Mouse (Mus musculus) heart, embryonic 16.5 days (tissue): Measurements from ENCODE around the gene Atp8a1. TPM values are rescaled to one million over a fixed set of nuclear protein-coding genes. Genes with fewer than 3 reads are reported as not detected.

Experiments used
- ATAC-seq: fragments of 200-750 bp; cut with Nextera tagmentation; replicated peaks from 2 replicates; pipeline ENCODE4 v1.8.0; 2017; ENCODE audit warnings: moderate number of reproducible peaks; ENCODE audit not compliant: insufficient read depth, low FRiP score; ENCODE audit errors: extremely low read depth
- H3K27ac ChIP-seq: fragments of 300-500 bp; sonication (generic); 2 replicates; pipeline ENCODE4 v1.5.1; 2014; ENCODE audit warnings: mild to moderate bottlenecking, low read length, control low read depth, moderate library complexity
- H3K27me3 ChIP-seq: fragments of 300-500 bp; sonication (generic); 2 replicates; pipeline ENCODE4 v1.6.1; 2014; ENCODE audit warnings: low read length, mixed read lengths; ENCODE audit not compliant: control insufficient read depth, insufficient read depth
- H3K36me3 ChIP-seq: fragments of 300-500 bp; sonication (generic); 2 replicates; pipeline ENCODE4 v1.6.1; 2014; ENCODE audit not compliant: control insufficient read depth, insufficient read depth
- H3K4me1 ChIP-seq: fragments of 300-500 bp; sonication (generic); 2 replicates; pipeline ENCODE4 v1.6.1; 2014; ENCODE audit warnings: low read length, mixed read lengths; ENCODE audit not compliant: control insufficient read depth, insufficient read depth
- H3K4me2 ChIP-seq: fragments of 300-500 bp; sonication (generic); 2 replicates; pipeline ENCODE4 v1.6.1; 2014; ENCODE audit warnings: low read depth, mild to moderate bottlenecking, control low read depth, low read length
- H3K4me3 ChIP-seq: fragments of 300-500 bp; sonication (generic); 2 replicates; pipeline ENCODE4 v1.5.1; 2014; ENCODE audit warnings: mild to moderate bottlenecking, control low read depth, low read length
- H3K9ac ChIP-seq: fragments of 300-500 bp; sonication (generic); 2 replicates; pipeline ENCODE4 v1.6.1; 2014; ENCODE audit warnings: low read length, control low read depth
- H3K9me3 ChIP-seq: fragments of 300-500 bp; sonication (generic); replicated peaks from 2 replicates; pipeline ENCODE4 v1.6.1; 2016; ENCODE audit warnings: low read length; ENCODE audit not compliant: control insufficient read depth
- WGBS: fragments of 180-500 bp; shearing (Covaris S2); extraction: QIAGEN DNeasy Blood & Tissue Kit; methylation state at CpG from one replicate; pipeline ENCODE4 v1.1.7; 2014; 5-methylcytosine and 5-hydroxymethylcytosine counted together
- polyA plus RNA-seq: library from polyadenylated mRNA; unstranded; fragments of >200 nt; fragmentation: Nextera tagmentation; extraction: Ambion mirVana; gene quantifications from 2 replicates; pipeline ENCODE4 v1.2.1, GENCODE M21; 2015

Gene Atp8a1
- polyA plus RNA-seq, 1 experiment from 2014 or later: 10.5 TPM

DNA sequence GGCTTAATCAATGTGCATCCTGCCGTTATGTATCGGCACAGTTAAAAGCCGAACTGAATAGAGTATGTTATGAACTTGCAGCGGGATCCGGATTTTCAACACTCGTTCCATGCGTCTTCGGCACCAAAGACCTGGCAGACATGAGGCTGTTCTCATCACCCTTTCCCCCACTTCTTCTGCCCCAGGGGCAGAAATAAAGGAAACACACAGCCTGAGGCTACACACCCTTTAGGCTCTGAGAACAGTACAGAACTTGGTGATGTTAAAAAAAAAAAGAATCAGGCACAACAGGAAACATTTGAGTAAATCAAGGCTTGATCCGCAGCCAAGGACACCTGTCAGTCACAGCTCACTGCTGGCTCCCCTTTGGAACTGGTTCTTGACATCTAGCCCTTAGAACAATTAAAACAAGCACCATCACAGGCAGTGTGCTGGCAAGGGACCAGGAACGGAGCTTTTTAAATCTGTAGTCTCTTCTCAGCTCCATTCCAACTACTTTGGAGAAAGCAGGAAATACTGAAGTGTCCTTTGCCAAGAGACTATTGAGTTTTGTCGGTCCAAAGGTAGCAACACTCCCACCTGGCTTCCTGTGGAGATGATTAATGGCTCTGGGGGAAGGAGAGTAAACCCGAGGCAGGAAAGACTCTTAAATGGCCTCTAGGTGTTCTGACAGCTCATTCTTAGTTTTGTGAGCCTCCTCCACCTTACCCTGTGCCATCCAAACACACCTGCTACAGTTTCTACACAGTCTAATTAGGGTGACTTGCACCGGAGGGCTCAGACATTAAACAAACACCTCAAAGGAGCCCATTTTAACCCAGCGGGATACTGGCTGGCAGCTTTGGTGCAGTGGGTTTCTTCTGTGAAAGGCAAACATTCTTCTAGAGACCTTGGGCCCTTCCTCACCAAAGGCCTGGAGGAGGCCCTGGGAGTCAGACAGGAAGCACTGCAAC is 50.0 kb downstream of the Atp8a1 start:
- no peaks in the 10 kb centered on the region for H3K9me3 ChIP-seq
- ATAC-seq: peak; percentile 54; the same call in 1 of the 2 replicates
- WGBS: 60% methylated on average over 14 of the region's 14 CpGs

DNA sequence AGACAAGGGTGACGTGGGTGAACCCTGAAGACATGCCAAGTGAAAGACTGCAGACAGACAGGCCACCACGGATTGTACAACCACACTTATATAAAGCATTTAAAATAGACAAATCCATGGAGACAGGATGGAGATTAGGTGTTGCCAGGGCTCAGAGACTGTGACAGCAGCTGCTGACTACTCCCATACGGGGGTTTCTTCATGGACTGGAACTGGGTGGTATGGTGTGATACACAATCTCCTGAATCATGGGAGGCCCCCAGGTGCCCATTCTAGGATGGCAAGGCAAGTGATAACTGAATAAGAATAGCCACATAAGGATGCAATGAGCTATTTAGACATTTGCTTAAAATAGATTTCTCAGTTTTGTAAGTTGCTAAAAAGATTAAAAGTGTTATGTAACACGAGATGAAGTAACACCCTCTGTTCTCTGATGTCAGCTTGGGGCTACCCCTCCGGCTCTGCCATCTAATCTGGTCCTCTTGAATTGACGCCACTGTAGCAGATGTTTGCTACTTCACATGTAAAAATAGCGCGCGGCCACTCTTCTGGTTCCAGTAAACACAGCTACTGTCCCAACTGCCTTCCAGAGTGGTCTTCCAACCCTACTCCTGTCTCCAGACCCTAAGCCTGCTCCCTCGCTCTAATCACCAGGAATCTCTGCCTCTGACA is 53.0 kb downstream of the Atp8a1 start:
- H3K4me2 ChIP-seq: no peak overlapping the region
- peak; percentile 60 for ATAC-seq
- no peak overlapping the region for H3K4me3 ChIP-seq
- H3K9me3 ChIP-seq: no peaks in the 10 kb centered on the region
- H3K9ac ChIP-seq: no peak overlapping the region
- H3K27ac ChIP-seq: no peak overlapping the region
- no peaks in the 10 kb centered on the region for H3K36me3 ChIP-seq
- H3K4me1 ChIP-seq: peaks cover 20% of the 10 kb centered on the region
- WGBS: 43% methylated on average over 10 of the region's 10 CpGs
- no peaks in the 10 kb centered on the region for H3K27me3 ChIP-seq

More for the DNA sequence above, 50.0 kb downstream of the Atp8a1 start:
- Histone ChIP-seq H3K4me2 (no peak overlapping the region), H3K4me3 (no peak overlapping the region), H3K9ac (no peak overlapping the region), H3K27me3 (no peaks in the 10 kb centered on the region), H3K27ac (peak overlapping the region; percentile 27; the same call in 1 of the 2 replicates), H3K4me1 (peaks cover 20% of the 10 kb centered on the region), H3K36me3 (no peaks in the 10 kb centered on the region)

DNA sequence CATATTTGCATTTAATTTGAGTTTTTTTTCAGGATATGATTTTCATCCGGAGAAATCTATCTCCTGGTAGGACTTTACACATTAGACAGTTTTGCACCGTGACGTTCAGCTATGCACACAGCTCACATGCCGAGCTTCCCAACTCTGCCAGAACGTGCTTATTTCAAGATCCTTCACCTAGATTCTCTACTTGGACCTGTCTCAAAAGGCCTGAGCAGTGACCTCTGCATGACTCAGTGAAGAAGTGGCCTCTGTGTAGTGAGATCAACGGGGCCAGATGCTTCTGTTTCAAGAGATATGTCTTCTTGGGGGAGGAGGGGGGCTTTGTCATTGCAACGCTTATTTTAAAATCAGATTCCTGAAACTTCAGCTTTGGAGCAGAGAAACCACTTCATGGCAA is 64.5 kb downstream of the Atp8a1 start:
- no peak overlapping the region for H3K9ac ChIP-seq
- no peak overlapping the region for H3K27ac ChIP-seq
- H3K36me3 ChIP-seq: no peaks in the 10 kb centered on the region
- no peaks in the 10 kb centered on the region for H3K27me3 ChIP-seq
- H3K4me3 ChIP-seq: no peak overlapping the region
- 52% methylated on average over 7 of the region's 7 CpGs for WGBS
- ATAC-seq: no peak
- H3K4me1 ChIP-seq: no peaks in the 10 kb centered on the region; the same call in 1 of the 2 replicates
- H3K4me2 ChIP-seq: no peak overlapping the region
- no peaks in the 10 kb centered on the region for H3K9me3 ChIP-seq

DNA sequence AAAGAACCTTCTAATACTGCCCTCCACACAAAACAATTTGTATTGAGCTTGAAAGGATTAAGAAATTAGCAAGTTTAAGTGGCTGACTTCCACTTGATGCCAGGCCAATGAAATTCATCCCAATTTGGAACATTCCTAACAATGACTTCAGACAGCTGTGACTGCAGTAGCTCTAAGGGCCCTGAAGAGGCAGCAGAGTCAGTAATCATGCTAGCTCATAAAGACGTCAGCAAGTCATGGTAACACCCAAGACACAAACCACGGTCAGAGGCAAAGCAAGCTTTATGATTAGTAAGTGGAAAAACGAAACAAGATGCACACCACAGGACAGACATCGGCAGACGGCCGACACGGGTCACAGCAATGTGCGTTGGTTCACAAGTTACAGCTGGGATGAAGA is 69.2 kb downstream of the Atp8a1 start:
- Histone ChIP-seq H3K9ac (no peak overlapping the region), H3K36me3 (no peaks in the 10 kb centered on the region), H3K27ac (no peak overlapping the region), H3K9me3 (no peaks in the 10 kb centered on the region), H3K4me3 (no peak overlapping the region), H3K4me1 (no peaks in the 10 kb centered on the region; the same call in 1 of the 2 replicates), H3K27me3 (no peaks in the 10 kb centered on the region), H3K4me2 (no peak overlapping the region)
- WGBS: 69% methylated on average over 8 of the region's 8 CpGs
- no peak for ATAC-seq

DNA sequence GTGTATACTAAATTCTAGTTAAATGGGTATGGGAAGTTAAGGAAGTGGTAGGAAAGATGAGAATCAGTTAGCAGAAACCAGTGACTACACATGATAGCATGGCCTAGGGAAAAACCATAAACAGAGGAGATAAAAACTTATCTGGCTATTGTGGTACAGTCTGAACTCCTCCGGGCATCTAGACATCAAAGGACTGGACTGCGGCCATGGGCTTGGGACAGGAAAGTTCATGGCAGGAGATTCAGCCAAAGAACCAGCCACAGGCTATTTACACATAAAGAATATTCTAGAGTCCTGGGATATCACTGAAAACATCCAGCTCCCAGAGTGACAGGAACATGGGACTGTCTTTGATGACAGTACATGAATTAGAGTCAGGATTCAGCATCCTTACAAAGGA is 73.0 kb downstream of the Atp8a1 start:
- no peak overlapping the region for H3K27ac ChIP-seq
- H3K4me1 ChIP-seq: no peaks in the 10 kb centered on the region
- no peak overlapping the region for H3K4me2 ChIP-seq
- H3K27me3 ChIP-seq: no peaks in the 10 kb centered on the region
- no peaks in the 10 kb centered on the region for H3K36me3 ChIP-seq
- no peak overlapping the region for H3K9ac ChIP-seq
- H3K4me3 ChIP-seq: no peak overlapping the region
- no peaks in the 10 kb centered on the region for H3K9me3 ChIP-seq
- ATAC-seq: no peak
- WGBS: 65% methylated on average over 2 of the region's 2 CpGs

DNA sequence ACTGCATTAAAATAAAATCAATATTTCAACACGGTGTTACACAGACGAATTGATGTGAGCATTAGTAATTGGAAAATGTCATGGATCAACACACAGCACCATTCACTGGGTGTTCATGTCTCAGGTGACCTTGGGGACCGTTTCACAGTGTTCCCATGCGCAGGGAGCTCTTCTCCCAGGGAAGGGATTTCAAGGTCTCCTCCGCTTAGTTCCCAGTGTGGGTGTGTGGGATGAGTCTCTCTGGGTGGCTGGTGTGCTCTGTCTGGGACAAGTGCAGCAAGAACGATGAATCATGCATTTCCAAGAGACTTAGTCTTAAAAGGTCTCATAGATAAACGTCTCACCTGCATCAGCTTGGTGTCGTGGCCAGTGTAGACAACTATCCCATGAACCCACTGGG is 78.5 kb downstream of the Atp8a1 start:
- no peaks in the 10 kb centered on the region for H3K4me1 ChIP-seq
- ATAC-seq: no peak
- H3K36me3 ChIP-seq: no peaks in the 10 kb centered on the region
- no peak overlapping the region for H3K9ac ChIP-seq
- H3K27me3 ChIP-seq: no peaks in the 10 kb centered on the region
- no peaks in the 10 kb centered on the region for H3K9me3 ChIP-seq
- no peak overlapping the region for H3K4me2 ChIP-seq
- 84% methylated on average over 8 of the region's 8 CpGs for WGBS
- no peak overlapping the region for H3K4me3 ChIP-seq
- H3K27ac ChIP-seq: no peak overlapping the region

DNA sequence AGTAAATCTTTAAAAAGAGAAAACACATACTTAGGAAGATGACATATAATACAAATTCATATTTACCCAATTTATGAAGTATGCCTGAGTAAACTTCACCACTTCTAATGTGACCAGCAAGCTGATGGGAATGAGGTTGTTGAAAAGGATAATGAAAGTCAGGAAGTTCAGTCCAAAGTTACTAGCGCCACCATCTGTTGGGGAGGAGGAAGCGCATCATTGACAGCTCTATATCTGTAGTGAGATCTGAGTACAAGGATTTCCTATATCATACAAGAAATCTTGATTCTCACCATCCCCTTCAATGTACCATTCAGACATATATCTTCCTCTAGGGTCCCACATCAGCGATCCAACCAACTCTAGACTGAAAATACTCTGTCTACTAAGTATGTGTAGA is 82.4 kb downstream of the Atp8a1 start:
- Histone ChIP-seq H3K4me3 (no peak overlapping the region), H3K36me3 (no peaks in the 10 kb centered on the region), H3K27me3 (no peaks in the 10 kb centered on the region), H3K4me2 (no peak overlapping the region), H3K9ac (no peak overlapping the region), H3K4me1 (peaks cover 2% of the 10 kb centered on the region; the same call in 1 of the 2 replicates), H3K9me3 (no peaks in the 10 kb centered on the region), H3K27ac (no peak overlapping the region)
- WGBS: 94% methylated on average over 3 of the region's 3 CpGs
- no peak for ATAC-seq

DNA sequence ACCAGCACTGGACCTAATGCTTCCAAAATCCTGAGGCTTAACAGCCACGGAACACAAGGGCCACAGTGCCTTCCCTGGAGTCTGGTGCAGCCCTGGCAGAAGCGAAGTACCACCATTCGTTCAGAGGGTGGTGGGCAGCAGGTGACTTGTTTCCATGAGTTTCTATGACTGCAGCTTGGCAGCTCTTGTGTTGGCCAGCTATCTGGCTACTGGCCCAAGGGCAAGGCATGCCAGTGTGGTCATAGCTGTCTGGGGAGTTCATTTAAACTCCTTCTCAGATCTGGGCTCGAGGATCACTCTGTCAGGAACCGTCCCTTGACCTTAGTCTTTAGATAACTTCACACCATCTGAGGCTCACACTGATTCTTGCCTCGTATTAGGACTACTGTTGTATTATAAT is 89.1 kb downstream of the Atp8a1 start:
- H3K9me3 ChIP-seq: no peaks in the 10 kb centered on the region
- no peaks in the 10 kb centered on the region for H3K27me3 ChIP-seq
- H3K36me3 ChIP-seq: no peaks in the 10 kb centered on the region
- ATAC-seq: no peak
- no peak overlapping the region for H3K27ac ChIP-seq
- no peak overlapping the region for H3K9ac ChIP-seq
- H3K4me3 ChIP-seq: no peak overlapping the region
- WGBS: 82% methylated on average over 6 of the region's 6 CpGs
- no peak overlapping the region for H3K4me2 ChIP-seq
- H3K4me1 ChIP-seq: peaks cover 4% of the 10 kb centered on the region; the same call in 1 of the 2 replicates

DNA sequence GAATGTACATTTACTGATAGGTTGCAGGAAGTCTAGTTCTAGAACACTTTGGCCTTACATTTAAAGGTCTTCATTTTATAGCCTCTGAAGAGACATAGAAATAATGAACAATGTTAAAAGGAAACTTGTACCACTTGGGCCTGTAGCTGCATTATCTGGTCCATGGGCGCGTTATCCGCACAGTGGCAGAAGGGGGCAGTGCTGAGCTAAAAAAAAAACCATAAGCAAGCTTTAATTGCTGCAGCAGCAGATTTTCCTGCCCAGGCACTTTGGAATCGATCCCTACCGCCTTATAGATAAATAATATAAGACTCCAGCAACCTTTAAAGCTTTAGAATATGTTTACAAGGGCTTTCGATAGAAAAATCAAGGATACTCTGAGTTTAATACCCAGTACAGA is 91.1 kb downstream of the Atp8a1 start:
- Histone ChIP-seq H3K36me3 (no peaks in the 10 kb centered on the region), H3K4me2 (no peak overlapping the region), H3K4me1 (peaks cover 4% of the 10 kb centered on the region; the same call in 1 of the 2 replicates), H3K9me3 (no peaks in the 10 kb centered on the region), H3K27ac (no peak overlapping the region), H3K27me3 (no peaks in the 10 kb centered on the region), H3K9ac (no peak overlapping the region), H3K4me3 (no peak overlapping the region)
- ATAC-seq: no peak
- 14% methylated on average over 6 of the region's 6 CpGs for WGBS
